Mouse (Mus musculus): ENCODE measurements around the gene Hist1h3d. TPM values are rescaled to one million over a fixed set of nuclear protein-coding genes. Genes with fewer than 3 reads are reported as not detected.
"Not testable (repeated sequence)": the region's sequence is repeated elsewhere in the genome, so short reads cannot be mapped to it uniquely, and the experiment has no call there.

Gene Hist1h3d
- total and polyA plus RNA-seq, 2 experiments from 2014 or later, result 0.57 to 73.0 TPM

DNA sequence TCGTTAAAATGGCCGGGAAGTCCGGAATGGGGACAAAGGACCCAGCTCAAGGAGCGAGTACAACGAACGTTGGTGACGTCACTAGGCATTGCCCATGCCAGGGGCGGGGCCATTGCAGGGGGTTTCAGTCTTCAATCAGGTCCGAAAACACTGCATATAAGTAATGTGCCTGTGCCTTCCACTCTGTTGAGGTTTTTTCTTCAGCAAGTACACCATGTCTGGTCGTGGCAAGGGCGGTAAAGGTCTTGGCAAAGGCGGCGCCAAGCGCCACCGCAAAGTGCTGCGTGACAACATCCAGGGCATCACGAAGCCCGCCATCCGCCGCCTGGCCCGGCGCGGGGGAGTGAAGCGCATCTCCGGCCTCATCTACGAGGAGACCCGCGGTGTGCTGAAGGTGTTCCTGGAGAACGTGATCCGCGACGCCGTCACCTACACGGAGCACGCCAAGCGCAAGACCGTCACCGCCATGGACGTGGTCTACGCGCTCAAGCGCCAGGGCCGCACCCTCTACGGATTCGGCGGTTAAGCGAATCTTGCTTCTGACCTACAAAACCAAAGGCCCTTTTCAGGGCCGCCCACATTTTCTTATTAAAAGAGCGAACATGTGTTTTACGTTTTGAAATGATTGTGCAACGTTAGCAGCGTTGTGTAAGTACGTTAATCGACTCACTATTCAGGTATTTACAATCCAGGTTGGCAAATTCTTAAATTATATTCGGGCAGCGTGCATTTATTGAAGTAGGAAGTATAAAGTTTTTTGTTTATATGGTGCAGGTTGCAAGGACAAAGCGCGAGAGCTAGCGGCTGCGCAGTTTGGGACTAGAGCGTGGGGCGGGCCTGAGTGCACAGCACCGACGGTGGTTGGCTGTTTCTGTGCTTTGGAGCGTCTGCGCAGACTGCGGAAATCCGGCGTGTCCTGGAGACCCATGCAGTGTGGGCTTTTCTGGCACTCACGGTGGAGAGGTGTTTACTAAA, 44.4 kb upstream of the Hist1h3d start, which contains the start of gene Hist1h4h:
Gene Hist1h4h (plus strand): TSS at position 150 of the 975 bp plus-strand sequence.
- Histone ChIP-seq H3K27me3 (ENCODE audit: insufficient read depth, low read length) (no peaks in the 10 kb centered on the region), H3K4me3 (ENCODE audit: low read depth, low read length) (peak within 1 kb of the TSS; percentile 68), H3K9ac (peak within 1 kb of the TSS; percentile 82), H3K4me1 (ENCODE audit: insufficient read depth) (peaks cover 22% of the 10 kb centered on the region), H3K4me2 (ENCODE audit: low read depth) (peak within 1 kb of the TSS; percentile 72), H3K9me3 (ENCODE audit: low read length) (no peaks in the 10 kb centered on the region), H3K27ac (ENCODE audit: low read depth, low read length) (peak within 1 kb of the TSS; percentile 98), H3K36me3 (ENCODE audit: insufficient read depth) (no peaks in the 10 kb centered on the region)
- TF ChIP-seq CTCF (IDR thresholded peaks at IDR 0.05; ENCODE audit: low read depth), result no peak
- ATAC-seq, result peak; percentile 87
- WGBS, result under 1% methylated on average over 57 of the region's 70 CpGs
- DNase-seq, result peak; percentile 99

DNA sequence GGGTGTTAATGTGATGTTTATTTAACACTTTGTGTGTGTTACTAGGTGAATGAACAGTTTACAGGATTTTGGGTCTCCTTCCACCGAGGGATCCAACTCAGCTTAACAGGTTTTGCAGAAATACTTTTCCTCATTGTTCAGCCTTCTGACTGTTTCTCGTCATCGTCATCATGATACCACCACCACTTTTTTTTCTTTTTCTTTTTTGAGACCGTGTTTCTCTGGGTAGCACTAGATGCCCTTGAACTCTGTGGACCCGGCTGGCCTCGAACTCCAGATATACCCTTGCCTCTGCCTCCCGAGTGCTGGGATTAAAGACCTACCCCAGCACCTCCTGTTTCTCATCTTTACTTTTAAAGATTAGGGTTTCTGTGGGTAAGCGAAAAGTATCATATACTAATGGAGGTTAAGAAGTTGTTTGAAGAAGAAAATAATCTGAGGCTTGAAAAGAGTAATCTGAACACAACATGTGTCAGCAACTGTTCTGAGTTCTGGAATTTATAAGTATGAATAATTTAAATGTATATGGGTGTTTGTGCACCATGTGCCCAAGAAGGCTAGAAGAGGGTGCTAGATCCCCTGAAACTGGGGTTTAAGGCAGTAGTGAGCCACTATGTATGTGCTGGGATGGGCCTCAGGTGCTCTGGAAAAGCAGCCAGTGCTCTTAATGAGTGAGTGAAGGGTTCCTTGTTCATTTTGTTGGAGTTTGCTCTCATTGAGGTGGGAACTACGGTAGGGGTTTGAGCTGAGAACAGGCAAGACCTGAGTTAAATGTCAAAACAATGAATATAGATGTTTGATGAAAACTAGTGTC, 43.1 kb upstream of the Hist1h3d start:
- H3K27ac ChIP-seq (ENCODE audit: low read depth, low read length), result peak overlapping the region; percentile 98; the same call in 1 of the 2 replicates
- H3K36me3 ChIP-seq (ENCODE audit: insufficient read depth), result no peaks in the 10 kb centered on the region
- peak overlapping the region; percentile 72 for H3K4me2 ChIP-seq (ENCODE audit: low read depth)
- peak overlapping the region; percentile 68 for H3K4me3 ChIP-seq (ENCODE audit: low read depth, low read length)
- no peak for DNase-seq
- H3K27me3 ChIP-seq (ENCODE audit: insufficient read depth, low read length), result no peaks in the 10 kb centered on the region
- H3K4me1 ChIP-seq (ENCODE audit: insufficient read depth), result peaks cover 22% of the 10 kb centered on the region
- H3K9ac ChIP-seq, result peak overlapping the region; percentile 82; the same call in 1 of the 2 replicates
- no peaks in the 10 kb centered on the region for H3K9me3 ChIP-seq (ENCODE audit: low read length)
- TF ChIP-seq CTCF (IDR thresholded peaks at IDR 0.05; ENCODE audit: low read depth), result no peak
- 13% methylated on average over 9 of the region's 9 CpGs for WGBS
- ATAC-seq, result no peak

DNA sequence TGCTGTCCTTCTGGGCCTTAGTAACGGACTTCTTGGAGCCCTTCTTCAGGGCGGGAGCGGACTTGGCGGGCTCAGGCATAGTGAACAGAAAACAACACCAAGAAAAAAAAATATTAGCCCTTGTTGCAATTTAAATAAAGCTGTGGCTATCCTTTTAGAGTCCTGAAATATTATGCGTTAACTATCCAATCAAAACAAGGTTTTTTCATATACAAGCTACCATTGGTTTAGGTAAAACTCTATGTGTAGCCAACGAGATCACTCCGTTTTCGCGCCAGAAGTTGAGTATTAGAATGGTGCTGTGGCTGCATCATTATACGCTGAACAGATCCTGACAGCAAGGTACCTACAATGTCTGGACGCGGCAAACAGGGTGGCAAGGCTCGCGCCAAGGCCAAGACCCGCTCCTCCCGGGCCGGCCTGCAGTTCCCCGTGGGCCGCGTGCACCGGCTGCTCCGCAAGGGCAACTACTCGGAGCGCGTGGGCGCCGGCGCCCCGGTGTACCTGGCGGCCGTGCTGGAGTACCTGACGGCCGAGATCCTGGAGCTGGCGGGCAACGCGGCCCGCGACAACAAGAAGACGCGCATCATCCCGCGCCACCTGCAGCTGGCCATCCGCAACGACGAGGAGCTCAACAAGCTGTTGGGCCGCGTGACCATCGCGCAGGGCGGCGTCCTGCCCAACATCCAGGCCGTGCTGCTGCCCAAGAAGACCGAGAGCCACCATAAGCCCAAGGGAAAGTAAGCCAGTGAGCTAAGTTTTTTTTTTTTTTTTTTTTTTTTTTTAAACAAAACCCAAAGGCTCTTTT, 41.8 kb upstream of the Hist1h3d start, which contains the start of gene Hist1h2af:
Gene Hist1h2af (plus strand): TSS at position 347 of the 808 bp plus-strand sequence.
- not testable (repeated sequence) for H3K27me3 ChIP-seq (ENCODE audit: insufficient read depth, low read length); H3K9me3 ChIP-seq (ENCODE audit: low read length); H3K36me3 ChIP-seq (ENCODE audit: insufficient read depth)
- Histone ChIP-seq H3K4me2 (ENCODE audit: low read depth) (peak within 1 kb of the TSS; percentile 72), H3K4me1 (ENCODE audit: insufficient read depth) (peaks cover 22% of the 10 kb centered on the region), H3K9ac (peak within 1 kb of the TSS; percentile 22), H3K27ac (ENCODE audit: low read depth, low read length) (peak within 1 kb of the TSS; percentile 67), H3K4me3 (ENCODE audit: low read depth, low read length) (peak within 1 kb of the TSS; percentile 47)
- peak; percentile 90 for DNase-seq
- under 1% methylated on average over 19 of the region's 53 CpGs for WGBS
- ATAC-seq, result peak; percentile 30; the same call in 1 of the 2 replicates

DNA sequence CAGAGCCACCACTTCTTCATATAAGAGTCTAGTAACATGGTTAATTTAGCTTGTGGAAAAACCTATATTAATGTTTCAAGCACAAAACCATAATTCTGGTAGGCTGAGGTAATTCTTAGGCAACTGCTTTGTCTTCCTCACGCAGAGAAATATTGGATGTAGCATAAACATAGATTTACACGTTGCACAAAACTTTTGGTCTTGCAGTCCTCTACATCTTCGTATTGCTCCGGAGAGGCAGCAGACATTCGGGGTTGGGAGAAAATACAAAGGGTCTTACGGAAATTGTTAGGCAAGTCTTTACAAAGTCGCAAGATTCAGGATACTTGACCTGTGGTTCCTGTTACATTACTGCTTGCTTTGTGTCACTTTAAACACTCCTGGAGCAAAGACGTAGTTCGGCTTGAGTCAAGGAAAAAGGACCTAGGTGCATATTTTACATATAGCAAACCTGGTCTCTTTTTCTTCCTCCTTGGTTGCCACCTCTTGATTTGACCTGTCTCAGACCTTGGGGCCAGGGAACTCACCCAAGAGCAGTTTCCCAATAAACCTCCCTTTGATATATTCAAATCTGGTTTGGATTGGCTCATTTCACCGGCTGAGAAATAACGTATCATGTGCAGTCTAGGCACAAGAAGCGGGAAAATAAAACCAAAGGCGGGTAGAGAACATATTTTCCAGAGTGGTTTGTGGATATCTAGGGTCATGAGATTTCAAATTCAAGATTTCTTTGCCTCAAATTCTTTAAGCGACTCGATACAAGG, 41.0 kb upstream of the Hist1h3d start:
- Histone ChIP-seq H3K9ac (peak overlapping the region; percentile 22; the same call in 1 of the 2 replicates), H3K36me3 (ENCODE audit: insufficient read depth) (no peaks in the 10 kb centered on the region), H3K9me3 (ENCODE audit: low read length) (no peaks in the 10 kb centered on the region), H3K4me3 (ENCODE audit: low read depth, low read length) (peak overlapping the region; percentile 47), H3K4me2 (ENCODE audit: low read depth) (peak overlapping the region; percentile 72), H3K4me1 (ENCODE audit: insufficient read depth) (peaks cover 22% of the 10 kb centered on the region), H3K27me3 (ENCODE audit: insufficient read depth, low read length) (no peaks in the 10 kb centered on the region), H3K27ac (ENCODE audit: low read depth, low read length) (peak overlapping the region; percentile 67)
- DNase-seq (no peak), ATAC-seq (0 out of 2 replicates have a peak, but pooled peaks have one; percentile 8)
- under 1% methylated on average over 15 of the region's 15 CpGs for WGBS
- no peak for TF ChIP-seq CTCF (IDR thresholded peaks at IDR 0.05; ENCODE audit: low read depth)

DNA sequence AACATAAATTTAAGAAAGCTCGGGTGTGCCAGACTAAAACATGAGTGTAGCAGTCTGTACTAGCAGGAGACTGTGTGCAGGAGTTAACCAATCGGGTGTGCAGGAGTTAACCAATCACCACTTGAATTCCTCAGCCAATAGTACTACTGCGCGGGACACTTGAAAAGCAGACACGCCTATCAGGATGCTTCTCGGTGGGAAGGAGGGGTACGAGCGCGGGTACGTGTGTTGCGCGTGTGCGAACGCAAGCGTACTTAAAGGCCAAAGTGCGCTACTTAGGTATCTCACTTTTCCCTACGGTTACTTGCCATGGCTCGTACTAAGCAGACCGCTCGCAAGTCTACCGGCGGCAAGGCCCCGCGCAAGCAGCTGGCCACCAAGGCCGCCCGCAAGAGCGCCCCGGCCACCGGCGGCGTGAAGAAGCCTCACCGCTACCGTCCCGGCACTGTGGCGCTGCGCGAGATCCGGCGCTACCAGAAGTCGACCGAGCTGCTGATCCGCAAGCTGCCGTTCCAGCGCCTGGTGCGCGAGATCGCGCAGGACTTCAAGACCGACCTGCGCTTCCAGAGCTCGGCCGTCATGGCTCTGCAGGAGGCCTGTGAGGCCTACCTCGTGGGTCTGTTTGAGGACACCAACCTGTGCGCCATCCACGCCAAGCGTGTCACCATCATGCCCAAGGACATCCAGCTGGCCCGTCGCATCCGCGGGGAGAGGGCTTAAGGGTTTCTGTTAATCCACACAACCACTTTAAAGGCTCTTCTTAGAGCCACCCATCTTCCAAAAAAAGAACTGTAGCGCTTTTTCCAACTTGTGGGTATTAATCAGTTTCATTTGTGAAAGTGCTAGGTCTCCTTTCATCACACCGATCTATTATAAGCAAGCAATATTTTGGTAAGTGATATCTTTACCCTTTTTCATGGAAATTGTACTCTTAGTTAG, 40.2 kb upstream of the Hist1h3d start, which contains the start of gene Hist1h3g:
Gene Hist1h3g (plus strand): TSS at position 286 of the 939 bp plus-strand sequence.
- peak within 1 kb of the TSS; percentile 67 for H3K27ac ChIP-seq (ENCODE audit: low read depth, low read length)
- peaks cover 22% of the 10 kb centered on the region for H3K4me1 ChIP-seq (ENCODE audit: insufficient read depth)
- not testable (repeated sequence) for H3K36me3 ChIP-seq (ENCODE audit: insufficient read depth); H3K9me3 ChIP-seq (ENCODE audit: low read length); H3K27me3 ChIP-seq (ENCODE audit: insufficient read depth, low read length)
- peak within 1 kb of the TSS; percentile 47 for H3K4me3 ChIP-seq (ENCODE audit: low read depth, low read length)
- DNase-seq (peak; percentile 96), ATAC-seq (peak; percentile 90)
- WGBS, result under 1% methylated on average over 48 of the region's 62 CpGs
- peak within 1 kb of the TSS; percentile 22 for H3K9ac ChIP-seq
- peak within 1 kb of the TSS; percentile 72 for H3K4me2 ChIP-seq (ENCODE audit: low read depth)

All from forebrain, postnatal 0 days (tissue).